Mouse (Mus musculus) erythroblast, embryonic 14.5 days (primary cell): ENCODE measurements around the gene Clasp1.

Experiments used
- GATA1 ChIP-seq: IDR thresholded peaks from 2 replicates; pipeline ENCODE4 v1.6.1; 2012; ENCODE audit warnings: low read length, inconsistent platforms, mixed read lengths
- TAL1 ChIP-seq: IDR thresholded peaks from 3 replicates; pipeline ENCODE4 v1.6.1; 2012; ENCODE audit warnings: low read length, inconsistent platforms, mixed read lengths

DNA sequence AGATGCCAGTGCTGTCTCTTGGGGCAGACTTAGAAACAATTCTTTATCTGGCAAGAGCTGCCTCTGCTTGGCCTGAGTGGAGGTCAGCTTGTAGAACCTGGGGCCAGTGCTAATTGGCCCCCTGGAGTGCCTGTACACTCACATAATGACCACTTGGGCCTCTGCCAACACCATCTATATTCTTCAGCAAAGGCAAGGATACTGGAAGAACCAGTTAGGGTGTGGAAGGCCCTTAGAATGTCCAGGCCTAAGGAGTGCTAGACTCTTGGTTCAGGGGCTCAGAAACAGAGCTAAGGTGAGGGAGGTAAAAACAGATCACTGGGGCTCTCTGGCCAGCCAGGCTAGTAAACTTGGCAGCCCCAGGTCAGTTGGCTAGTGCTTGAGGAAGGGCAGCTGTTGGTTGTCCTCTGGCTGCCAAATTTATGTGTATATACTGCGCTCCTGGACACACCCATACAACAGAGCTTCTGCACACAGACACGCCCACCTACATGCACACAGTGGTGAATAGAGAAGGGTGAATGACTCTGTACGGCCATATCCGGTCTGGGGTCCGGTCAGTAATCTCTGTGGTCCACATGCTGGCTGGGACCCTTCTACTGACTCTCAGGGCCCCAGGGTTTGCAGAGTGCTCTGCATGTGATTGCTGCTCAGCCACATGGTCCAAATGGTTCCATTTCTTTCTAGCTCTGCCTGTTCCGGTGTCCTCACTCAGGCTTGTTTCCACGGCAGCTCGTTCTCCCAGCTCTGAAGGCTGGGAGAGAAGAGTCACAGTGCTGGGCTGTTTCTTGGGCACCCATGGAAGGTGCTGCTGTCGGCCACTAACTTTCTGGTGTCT, 261.3 kb downstream of the Clasp1 start:
- TF ChIP-seq TAL1 (no peak), GATA1 (no peak)
